Mouse (Mus musculus) C2C12 (cell line): ENCODE results near the gene Cul7. TPM values are rescaled to one million over a fixed set of nuclear protein-coding genes. Genes with fewer than 3 reads are reported as not detected.
A peak's percentile ranks its signal among the peaks of the same experiment; 100 is the strongest.

Experiments used
- H3K27me3 ChIP-seq: one replicate; pipeline ENCODE4 v1.6.1; 2011; ENCODE audit not compliant: control insufficient read depth, insufficient read depth, insufficient read length
- H3K36me3 ChIP-seq: one replicate; pipeline ENCODE4 v1.6.1; 2011; ENCODE audit not compliant: control insufficient read depth, insufficient read depth
- H3K4me3 ChIP-seq: one replicate; pipeline ENCODE4 v1.5.1; 2011; ENCODE audit warnings: mild to moderate bottlenecking, control low read depth; ENCODE audit not compliant: poor library complexity, insufficient read depth, severe bottlenecking
- H3K79me2 ChIP-seq: one replicate; pipeline ENCODE4 v1.6.1; 2011; ENCODE audit not compliant: control insufficient read depth, insufficient read depth
- H3K79me3 ChIP-seq: one replicate; pipeline ENCODE4 v1.6.1; 2011; ENCODE audit warnings: low read depth, control low read depth
- H3ac ChIP-seq: one replicate; pipeline ENCODE3; 2011; ENCODE audit warnings: low read depth; ENCODE audit not compliant: control insufficient read depth, insufficient read length
- CEBPB ChIP-seq: IDR thresholded peaks from one replicate; pipeline ENCODE4 v1.6.1; 2011; ENCODE audit warnings: low read depth, mild to moderate bottlenecking, control low read depth, moderate library complexity
- CTCF ChIP-seq: IDR thresholded peaks from one replicate; pipeline ENCODE4 v1.5.1; 2011; ENCODE audit not compliant: control insufficient read depth, insufficient read depth, insufficient read length
- FOSL1 ChIP-seq: IDR thresholded peaks from one replicate; pipeline ENCODE4 v1.8.0; 2011; ENCODE audit warnings: mild to moderate bottlenecking, low read length; ENCODE audit not compliant: poor library complexity, insufficient read depth, severe bottlenecking
- MAX ChIP-seq: IDR thresholded peaks from one replicate; pipeline ENCODE4 v1.6.1; 2011; ENCODE audit warnings: mild to moderate bottlenecking, control low read depth
- MYOD1 ChIP-seq: IDR thresholded peaks from one replicate; pipeline ENCODE4 v1.6.1; 2011; ENCODE audit warnings: low read depth; ENCODE audit not compliant: control insufficient read depth, insufficient read length
- MYOG ChIP-seq: IDR thresholded peaks from one replicate; pipeline ENCODE4 v1.6.1; 2011; ENCODE audit not compliant: control insufficient read depth, insufficient read length; ENCODE audit errors: extremely low read depth
- USF1 ChIP-seq: IDR thresholded peaks from one replicate; pipeline ENCODE4 v1.6.1; 2011; ENCODE audit warnings: low read depth, mild to moderate bottlenecking, control low read depth, moderate library complexity
- polyA plus RNA-seq: library from polyadenylated mRNA; unstranded; fragments of >200 nt; fragmentation: generic; extraction: Trizol; gene quantifications from one replicate; pipeline ENCODE4 v1.2.1, GENCODE M21; 2012; ENCODE audit warnings: missing spikeins

Cul7 gene
- polyA plus RNA-seq, 1 experiment: 49.4 TPM

- peaks cover 46% of the 10 kb centered on the region for H3K36me3 ChIP-seq
- no peak for TF ChIP-seq MAX
- TF ChIP-seq MYOD1: no peak
- TF ChIP-seq CTCF: no peak
- no peak for TF ChIP-seq CEBPB
- no peak for TF ChIP-seq USF1
- no peak for TF ChIP-seq MYOG
- TF ChIP-seq FOSL1: no peak
- H3K4me3 ChIP-seq: peak overlapping the region; percentile 91
- H3ac ChIP-seq: peak overlapping the region; percentile 68
- peaks cover 19% of the 10 kb centered on the region for H3K79me3 ChIP-seq
- no peaks in the 10 kb centered on the region for H3K27me3 ChIP-seq
- H3K79me2 ChIP-seq: peaks cover 47% of the 10 kb centered on the region
These were observed 30.0 kb downstream of the Cul7 start for GRCm38 (mm10) chr17:46679843-46680759.

GRCm38 (mm10) chr17:46680760-46681373 lies 30.7 kb downstream of the Cul7 start, which contains the start of gene Klhdc3:
Gene Klhdc3 (minus strand): TSS chr17:46680914.
- H3ac ChIP-seq: peak within 1 kb of the TSS; percentile 68
- H3K36me3 ChIP-seq: peaks cover 45% of the 10 kb centered on the region
- H3K27me3 ChIP-seq: no peaks in the 10 kb centered on the region
- peaks cover 47% of the 10 kb centered on the region for H3K79me2 ChIP-seq
- peaks cover 19% of the 10 kb centered on the region for H3K79me3 ChIP-seq
- TF ChIP-seq CTCF (no peak), USF1 (no peak), MYOD1 (no peak), FOSL1 (no peak), MYOG (no peak), MAX (peak; percentile 10), CEBPB (peak; percentile 32)
- peak within 1 kb of the TSS; percentile 91 for H3K4me3 ChIP-seq

GRCm38 (mm10) chr17:46681466-46682118 lies 31.5 kb downstream of the Cul7 start:
- no peaks in the 10 kb centered on the region for H3K27me3 ChIP-seq
- peaks cover 47% of the 10 kb centered on the region for H3K79me2 ChIP-seq
- TF ChIP-seq MAX (no peak), MYOD1 (no peak), CEBPB (no peak), FOSL1 (no peak), MYOG (no peak), CTCF (no peak), USF1 (no peak)
- peaks cover 19% of the 10 kb centered on the region for H3K79me3 ChIP-seq
- peak overlapping the region; percentile 52 for H3K4me3 ChIP-seq
- peaks cover 47% of the 10 kb centered on the region for H3K36me3 ChIP-seq
- peak overlapping the region; percentile 60 for H3ac ChIP-seq

GRCm38 (mm10) chr17:46682654-46683389 lies 32.7 kb downstream of the Cul7 start:
- Histone ChIP-seq H3K79me3 (peaks cover 19% of the 10 kb centered on the region), H3K27me3 (no peaks in the 10 kb centered on the region), H3K79me2 (peaks cover 40% of the 10 kb centered on the region), H3K36me3 (peaks cover 47% of the 10 kb centered on the region), H3ac (no peak overlapping the region), H3K4me3 (no peak overlapping the region)
- TF ChIP-seq MAX (no peak), CTCF (no peak), FOSL1 (no peak), CEBPB (no peak), USF1 (no peak), MYOG (no peak), MYOD1 (no peak)

GRCm38 (mm10) chr17:46685913-46686312 lies 35.8 kb downstream of the Cul7 start:
- no peak overlapping the region for H3K4me3 ChIP-seq
- H3K36me3 ChIP-seq: peaks cover 44% of the 10 kb centered on the region
- peaks cover 35% of the 10 kb centered on the region for H3K79me2 ChIP-seq
- no peak for TF ChIP-seq USF1
- no peak for TF ChIP-seq MAX
- no peak for TF ChIP-seq CEBPB
- no peak for TF ChIP-seq CTCF
- no peak for TF ChIP-seq MYOG
- no peak for TF ChIP-seq FOSL1
- TF ChIP-seq MYOD1: no peak
- H3ac ChIP-seq: no peak overlapping the region
- H3K79me3 ChIP-seq: peaks cover 14% of the 10 kb centered on the region
- no peaks in the 10 kb centered on the region for H3K27me3 ChIP-seq
